Mouse (Mus musculus) testis, adult 2 months (tissue): Measurements from ENCODE around the gene Zg16.

Source experiments
- CTCF ChIP-seq: fragments of 200-500 bp; IDR thresholded peaks from 2 replicates; pipeline ENCODE4 v1.5.1; 2012; ENCODE audit warnings: low read depth, mild to moderate bottlenecking, inconsistent platforms, low read length, moderate library complexity; ENCODE audit not compliant: control insufficient read depth, insufficient read depth, insufficient replicate concordance
- POLR2A ChIP-seq: fragments of 200-500 bp; IDR thresholded peaks from 2 replicates; pipeline ENCODE4 v1.6.1; 2012; ENCODE audit warnings: low read depth, mild to moderate bottlenecking, inconsistent platforms, low read length, moderate library complexity; ENCODE audit not compliant: control insufficient read depth

DNA sequence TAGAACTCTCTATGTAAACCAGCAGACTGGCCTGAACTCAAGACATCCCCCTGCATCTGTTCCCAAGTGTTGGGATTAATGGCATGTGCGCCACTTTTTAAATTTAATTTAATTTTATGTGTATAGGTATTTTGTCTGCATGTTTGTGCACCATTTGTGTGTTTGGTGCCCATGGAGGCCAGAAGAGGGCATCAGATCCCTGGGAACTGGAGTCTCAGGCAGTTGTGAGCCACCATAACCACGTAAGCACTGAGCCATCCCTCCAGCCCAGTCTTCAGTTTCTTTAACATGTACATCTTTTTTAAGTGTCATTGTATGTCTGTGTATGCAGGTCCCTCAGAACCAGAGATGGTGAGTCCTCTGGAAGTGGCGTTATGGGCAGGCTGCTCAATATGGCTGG, 9.4 kb downstream of the Zg16 start:
- TF ChIP-seq POLR2A (no peak), CTCF (no peak)
